Mouse (Mus musculus) kidney, adult 9 months (tissue): ENCODE results near the gene Atcay.
A peak's percentile ranks its signal among the peaks of the same experiment; 100 is the strongest.
"Not testable (repeated sequence)": the region's sequence is repeated elsewhere in the genome, so short reads cannot be mapped to it uniquely, and the experiment has no call there.

ENCODE experiments used
- DNase-seq: peaks from one replicate; pipeline ENCODE4 v3.0.0; 2022

Gene Atcay

DNA sequence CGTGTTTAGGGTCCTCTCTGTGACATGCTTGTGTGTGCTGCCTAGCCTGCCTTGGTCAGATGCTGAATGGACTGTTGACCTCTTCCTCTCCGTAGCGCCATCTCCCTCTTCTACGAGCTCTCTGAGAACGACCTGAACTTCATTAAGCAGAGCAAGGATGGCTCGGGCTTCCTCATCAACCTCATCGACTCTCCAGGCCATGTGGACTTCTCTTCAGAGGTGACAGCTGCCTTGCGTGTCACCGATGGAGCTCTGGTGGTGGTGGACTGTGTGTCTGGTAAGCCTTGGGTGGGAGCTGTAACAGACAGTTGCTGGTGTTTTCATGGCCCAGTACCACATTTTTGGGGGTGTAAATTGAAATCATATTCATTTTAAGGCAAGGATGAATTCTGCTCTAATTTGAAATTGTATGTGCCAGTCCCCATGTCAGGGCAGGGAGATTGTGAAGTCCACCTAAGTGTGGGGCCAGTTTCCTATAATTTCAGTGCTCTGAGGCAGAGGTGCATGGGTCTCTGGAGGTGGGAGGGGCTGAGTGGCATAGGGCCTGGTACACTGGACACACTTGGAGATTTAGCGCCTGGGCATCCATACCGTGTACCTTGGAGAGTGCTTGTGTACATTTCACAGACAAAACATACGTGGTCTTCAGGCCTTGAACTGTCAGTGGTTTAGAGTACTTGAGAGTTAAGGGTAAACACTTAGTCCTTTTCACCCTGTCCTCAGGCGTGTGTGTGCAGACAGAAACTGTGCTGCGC is 52.5 kb downstream of the Atcay start:
- DNase-seq = peak; percentile 37

DNA sequence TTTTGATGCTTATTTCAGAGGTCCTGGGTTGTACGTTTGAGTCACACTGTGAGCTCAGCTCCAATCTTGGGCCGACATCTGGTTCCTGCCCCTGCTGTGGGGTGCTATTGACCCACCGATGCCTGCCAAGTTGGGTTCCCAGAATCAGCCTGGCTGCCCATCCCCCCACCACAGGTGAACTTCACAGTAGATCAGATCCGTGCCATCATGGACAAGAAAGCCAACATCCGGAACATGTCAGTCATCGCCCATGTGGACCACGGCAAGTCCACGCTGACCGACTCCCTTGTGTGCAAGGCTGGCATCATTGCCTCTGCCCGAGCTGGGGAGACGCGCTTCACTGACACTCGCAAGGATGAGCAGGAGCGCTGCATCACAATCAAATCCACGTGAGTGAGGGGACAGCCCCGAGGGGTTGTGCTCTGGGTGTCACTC is 53.1 kb downstream of the Atcay start:
- DNase-seq = peak; percentile 67

DNA sequence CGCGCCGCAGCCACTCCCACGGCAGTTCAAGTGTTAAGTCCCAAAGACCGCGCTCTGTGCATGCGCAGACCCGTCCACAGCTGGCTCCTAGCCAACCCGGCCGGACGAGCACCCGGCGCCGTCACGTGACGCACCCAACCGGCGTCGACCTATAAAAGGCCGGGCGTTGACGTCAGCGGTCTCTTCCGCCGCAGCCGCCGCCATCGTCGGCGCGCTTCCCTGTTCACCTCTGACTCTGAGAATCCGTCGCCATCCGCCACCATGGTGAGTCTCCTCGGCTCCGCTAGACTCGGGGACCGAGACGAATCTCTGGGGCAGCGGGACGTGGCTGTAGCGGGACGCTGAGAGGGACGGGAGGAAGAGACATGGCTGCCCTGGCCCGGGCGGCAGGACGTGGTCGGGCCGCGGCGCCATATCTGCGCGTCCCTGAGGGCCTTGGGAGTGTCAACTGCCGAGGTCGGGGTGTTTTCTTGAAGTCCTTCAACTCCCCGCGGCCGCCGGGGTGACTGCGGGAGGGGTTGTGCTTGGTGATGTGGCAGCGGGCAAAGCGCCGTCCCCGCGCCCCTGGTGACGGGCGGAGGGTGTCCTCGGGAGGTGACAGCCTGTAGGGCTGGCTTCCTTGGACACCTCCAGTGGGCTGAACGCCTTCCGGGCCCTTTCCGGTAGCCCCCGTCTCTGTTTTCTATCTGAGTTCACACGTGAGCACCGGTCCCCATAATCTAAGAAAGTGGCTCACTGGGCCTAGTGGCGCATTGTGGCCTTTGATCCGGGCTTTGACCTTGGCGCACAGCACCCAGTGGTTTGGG is 54.0 kb downstream of the Atcay start, which contains the start of gene Eef2:
Gene Eef2, plus strand, starts transcription at position 166 of the 806 bp plus-strand sequence.
- peak; percentile 72 for DNase-seq

DNA sequence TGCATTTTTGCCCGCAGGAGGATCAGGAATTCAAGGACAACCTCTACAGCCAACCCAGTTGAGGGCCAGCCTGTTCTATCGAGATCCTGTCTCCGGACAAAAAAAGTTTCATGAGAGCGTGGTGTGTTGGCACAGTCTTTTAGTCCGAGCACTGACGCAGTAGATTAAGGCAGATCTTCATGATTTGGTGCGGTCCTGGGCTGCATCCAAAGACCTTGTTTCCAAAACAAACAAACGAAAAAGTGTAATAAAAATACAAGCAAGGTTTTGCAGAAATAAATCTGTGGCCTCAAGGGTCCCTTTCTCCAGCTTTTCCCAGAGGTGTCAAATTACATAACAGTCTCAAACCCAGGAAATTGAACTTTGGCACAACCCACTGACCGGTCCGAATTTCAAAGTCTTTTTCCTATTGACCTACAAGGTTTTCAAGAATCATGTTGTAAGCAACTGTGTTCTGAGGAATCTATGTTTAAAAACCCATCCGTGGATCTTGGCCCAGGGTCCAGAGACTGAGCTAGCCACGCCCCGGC is 54.6 kb downstream of the Atcay start:
- peak; percentile 100 for DNase-seq

DNA sequence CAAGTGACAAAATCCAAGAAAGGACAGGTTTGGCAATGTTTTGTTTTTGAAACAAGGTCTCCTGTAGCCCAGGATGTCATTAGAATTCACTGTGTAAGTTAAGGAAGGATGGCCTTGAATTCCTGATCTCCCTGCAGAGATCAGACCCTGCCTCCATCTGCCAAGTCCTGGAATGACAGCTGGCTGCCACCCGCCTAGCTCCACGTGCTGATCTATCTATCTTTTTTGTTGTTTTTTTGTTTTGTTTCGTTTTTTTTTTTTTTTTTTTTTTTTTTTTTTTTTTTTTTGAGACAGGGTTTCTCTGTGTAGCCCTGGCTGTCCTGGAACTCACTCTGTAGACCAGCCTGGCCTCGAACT is 55.3 kb downstream of the Atcay start:
- not testable (repeated sequence) for DNase-seq

DNA sequence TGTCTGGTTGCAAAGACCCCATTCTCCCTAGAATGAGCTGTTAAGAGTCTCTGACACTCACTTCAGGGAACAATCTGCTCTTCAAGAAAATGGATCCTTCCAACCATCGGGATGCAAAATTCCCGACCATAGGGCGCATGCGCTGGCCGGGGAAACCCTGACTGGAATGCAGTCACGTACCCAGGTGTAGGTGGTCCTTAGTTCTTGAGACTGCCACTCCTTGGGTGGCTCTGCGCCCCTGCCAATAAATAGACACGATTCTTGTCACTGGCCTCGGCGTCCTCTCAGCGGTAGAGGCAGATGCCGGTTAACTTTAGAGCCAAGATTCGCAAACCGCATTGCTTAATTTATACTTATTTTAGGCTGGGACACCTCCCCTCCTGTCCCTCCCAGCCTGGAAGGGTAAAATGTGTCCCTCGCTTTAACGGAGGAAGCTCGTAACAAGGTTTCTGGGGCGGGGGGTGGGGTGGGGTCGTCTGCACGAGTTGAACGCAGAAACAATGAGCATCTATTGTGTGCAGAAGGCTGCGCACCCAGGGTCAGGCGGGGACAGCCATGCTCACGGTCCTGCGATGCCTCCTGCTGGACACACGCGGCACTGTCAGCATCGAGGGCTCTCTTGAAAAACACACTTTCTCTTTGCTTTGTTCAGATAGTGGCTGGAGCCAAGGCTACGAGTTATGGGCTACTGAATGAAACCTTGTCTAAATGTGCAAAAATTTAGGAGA is 55.9 kb downstream of the Atcay start:
- peak; percentile 91 for DNase-seq

DNA sequence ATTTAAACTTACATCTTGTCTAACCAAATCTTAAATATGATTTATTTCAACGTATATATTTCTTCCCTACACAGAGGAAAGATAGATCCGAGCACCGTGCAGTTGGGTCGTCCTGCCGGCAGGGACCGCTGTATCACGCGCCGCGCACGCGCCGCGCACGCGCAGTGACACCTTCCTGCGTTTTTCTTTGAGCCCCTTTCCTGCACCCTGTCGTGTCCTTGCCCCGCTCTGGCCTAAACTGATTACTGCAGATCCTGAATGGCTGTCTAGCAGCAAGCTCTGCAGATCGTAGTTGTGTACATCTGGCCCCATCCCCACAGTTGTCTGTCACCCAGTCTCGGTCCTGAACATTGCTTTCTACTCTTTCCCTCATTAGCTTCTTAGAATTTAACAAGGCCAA is 57.5 kb downstream of the Atcay start:
- peak; percentile 83 for DNase-seq

DNA sequence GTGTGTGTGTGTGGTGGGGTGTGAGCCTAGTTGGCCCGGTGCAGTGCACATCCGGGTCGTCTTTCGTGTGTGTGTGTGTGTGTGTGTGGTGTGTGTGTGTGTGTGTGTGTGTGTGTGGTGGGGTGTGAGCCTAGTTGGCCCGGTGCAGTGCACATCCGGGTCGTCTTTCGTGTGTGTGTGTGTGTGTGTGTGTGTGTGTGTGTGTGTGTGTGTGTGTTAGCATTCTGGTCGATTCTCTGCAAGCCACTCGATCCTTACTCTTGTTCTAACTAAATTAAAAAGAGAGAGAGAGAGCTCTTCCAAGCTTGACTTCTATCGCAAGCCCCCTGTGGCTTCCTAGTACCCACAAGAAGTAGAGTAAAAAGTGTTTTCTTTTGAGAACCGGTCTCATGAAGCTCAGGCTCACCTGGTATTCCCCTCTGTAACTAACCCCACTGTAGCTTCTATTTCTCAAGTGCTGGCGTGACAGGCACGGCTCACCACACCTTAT is 61.2 kb downstream of the Atcay start:
- DNase-seq = peak; percentile 43

DNA sequence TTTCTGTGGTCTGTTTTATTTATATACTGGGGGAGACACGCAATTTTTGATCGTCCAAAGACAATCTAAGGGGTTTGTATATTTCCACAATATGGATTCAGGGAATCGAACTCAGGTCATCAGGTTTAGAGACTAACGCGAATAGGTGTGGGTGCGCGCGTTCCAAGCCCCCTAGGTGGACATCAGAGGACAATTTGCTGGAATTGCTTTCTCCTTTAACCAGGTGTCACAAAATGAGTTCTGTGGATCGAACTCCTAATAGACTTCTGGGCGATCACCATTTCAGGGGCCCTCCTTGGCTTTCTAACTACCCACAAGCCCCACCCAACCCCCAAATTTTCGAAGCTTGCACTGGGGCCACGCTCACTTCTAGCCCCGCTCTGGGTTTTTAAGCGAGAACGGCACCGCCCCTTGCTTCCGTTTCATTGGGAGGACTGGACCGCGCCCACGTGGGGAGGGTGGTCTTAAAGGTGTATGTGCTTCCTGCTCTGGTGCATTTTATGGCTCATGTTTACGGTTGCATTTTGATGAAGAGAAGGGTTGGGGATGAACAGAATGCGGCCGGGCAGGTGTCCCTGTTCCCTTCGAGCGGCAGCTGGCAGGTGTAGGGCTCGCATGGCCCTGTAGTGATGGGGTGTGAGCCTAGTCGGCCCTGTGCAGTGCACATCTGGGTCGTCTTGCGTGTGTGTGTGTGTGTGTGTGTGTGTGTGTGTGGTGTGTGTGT is 62.0 kb downstream of the Atcay start:
- peak; percentile 93 for DNase-seq

DNA sequence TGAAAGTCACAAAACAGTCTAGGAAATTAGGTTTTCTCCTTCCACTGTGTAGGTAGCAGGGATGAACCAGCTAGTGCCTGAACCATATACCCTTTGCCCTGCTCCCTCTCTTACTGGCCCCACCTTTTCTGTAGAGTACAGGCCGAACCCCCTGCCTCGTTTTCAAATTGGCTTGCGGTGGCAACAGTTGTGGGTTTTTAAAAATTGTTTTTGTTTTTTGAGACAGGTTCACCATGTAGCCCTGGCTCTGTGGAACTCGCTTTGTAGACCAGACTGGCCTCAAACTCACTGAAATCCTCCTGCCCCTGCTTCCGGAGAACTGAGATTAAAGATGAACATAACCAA is 62.6 kb downstream of the Atcay start:
- DNase-seq = no peak

DNA sequence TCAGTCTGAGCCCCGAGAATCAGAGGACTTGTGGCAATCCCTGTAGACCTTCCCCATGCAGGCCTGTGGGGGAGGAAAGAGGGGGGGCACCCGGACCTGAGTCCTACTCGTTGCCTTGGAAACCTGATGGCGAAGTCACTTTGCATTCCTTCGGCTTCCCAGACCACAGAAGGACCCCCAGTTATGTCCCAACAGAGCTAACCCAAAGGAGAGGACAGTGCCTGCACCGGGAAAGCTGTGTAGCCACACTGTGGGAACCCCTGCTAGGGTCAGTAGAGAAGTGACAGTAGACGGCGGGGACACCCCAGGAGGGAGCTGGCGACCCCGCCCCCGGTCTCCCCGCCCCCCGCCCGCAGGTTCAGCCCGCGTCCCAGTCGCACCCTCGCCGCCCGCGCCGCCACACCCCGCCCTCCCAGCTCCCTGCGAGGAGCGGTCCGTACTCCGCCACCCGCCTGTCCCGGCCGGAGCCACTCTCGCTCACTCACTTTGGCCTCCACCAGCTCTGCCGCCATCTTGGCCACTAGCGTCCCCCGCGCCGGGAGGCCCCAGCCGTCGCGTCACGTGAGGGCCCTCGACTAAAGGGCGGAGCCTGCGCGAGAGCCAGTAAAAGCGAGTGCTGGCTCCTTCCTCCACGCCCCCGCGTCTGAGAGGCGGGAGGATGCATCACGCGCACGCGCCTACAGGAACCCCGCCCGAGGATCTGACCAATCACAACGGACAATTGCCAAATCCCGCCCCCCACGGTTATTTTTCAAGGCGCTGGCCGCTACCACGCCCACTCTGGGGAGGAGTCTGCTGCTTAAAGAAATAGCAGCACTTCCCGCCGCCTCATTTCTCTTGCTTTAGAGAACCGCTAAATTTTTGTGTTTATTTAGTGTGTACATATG is 63.2 kb downstream of the Atcay start, which contains the start of gene Pias4:
Gene Pias4, minus strand, starts transcription at position 724 of the 887 bp plus-strand sequence.
- peak; percentile 100 for DNase-seq

DNA sequence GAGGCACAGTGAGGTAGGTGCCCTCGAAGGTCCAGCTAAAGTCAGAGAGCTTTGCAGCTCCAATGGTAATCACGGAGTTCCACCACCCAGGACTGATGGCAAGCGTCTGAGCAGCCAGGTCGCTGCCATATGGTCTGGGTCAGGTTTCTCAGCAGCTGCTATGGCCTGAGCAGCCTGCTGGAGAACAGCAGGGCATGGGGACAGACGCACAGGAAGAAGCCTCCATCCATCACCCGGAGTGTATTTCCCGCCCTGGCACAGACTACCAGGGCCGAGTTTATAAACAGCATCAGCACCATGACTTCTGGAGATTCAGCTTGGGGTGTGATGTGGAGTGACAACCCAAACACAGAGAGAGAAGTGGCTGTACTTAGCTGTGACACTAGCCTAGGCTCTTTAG is 65.5 kb downstream of the Atcay start:
- no peak for DNase-seq

DNA sequence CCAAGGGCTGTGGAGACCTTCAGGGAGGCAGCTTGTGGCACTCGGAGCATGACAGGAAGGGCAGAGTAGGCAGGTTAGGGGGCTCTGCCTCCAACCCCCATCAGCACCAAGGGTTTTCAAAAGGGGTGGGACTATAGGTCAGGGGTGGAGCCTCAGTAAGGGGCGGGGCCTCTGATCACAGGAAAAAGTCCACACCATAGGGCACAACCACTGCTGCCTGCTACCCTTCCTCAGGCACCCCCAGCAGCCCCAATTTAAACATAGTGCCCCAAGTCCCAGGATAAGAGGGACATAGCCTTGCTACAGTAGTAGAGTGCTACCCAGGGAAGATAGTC is 68.3 kb downstream of the Atcay start:
- DNase-seq = no peak

DNA sequence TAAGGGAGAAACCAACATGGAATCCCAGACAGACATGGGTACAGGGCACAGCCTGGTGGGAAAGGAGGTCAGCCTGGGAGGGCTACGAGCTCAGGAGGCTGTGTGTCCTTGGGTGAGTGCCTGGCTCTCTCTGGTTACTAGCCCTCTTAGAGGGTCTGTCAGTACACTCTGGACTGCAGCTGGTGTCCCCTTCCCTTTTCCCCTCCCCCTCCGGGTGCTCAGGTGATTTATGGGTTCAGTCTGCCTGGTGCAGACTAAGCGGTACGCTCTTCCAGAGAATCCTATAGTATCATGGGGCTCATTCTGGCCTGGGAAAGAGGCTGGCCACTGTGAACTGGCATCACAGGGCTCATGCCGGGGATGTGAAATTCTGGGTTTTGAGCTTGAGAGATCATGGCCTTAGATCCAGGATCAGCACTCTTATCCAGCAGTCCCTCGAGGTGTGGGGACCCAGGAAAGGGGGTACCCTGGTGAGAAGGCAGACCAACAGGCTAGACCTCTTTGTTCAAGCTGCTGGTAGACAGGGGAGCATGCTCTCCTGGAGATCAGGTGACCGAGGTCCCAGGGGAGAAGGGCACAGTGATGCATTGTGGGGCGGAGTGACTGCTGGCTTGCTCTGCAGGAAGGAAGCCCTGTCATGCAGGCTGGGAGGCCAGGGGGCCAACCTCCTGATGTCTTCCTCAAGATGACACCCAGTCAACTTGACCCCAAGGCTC is 68.9 kb downstream of the Atcay start:
- peak; percentile 76 for DNase-seq

DNA sequence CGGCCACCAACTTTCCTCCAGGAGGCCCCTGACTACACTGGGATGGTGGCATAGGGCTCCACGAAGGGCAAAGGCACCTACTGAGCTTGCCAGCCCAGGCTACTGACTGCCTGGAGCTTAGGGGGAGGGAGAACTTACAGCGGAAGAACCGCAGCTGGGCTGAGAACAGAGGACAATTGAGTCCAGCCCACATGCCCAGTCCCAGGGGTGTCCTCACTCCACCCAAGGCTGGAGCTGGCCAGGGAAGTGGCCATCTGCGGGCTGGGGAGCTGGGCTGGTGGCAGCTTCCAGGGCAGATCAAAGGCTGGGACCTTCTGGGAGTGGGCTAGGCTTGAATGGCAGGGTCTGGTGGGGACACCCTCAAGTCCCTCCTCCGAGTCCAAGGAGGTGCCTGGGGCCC is 75.9 kb downstream of the Atcay start:
- no peak for DNase-seq
